Mouse (Mus musculus): ENCODE data around the gene Hdac1.

DNA sequence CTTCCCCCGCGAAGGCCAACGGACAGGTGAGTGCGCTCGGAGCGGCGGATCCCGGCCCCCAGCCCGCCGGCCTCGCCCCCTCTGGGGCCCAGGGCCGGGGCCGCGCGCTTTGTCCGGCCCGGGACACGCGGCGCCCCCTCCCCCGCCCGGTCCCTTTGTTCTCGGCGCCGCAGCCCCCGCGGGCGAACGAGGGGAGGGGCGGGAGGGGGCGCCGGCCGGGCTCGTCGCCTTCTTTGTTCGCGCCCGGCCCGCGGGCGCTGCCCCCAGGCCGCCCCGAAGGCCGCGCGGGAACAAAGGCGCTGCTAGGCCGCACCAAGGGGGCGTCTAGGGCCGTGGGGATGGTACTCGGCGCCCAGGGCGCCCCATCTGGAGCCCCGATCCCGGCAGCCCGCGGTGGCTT is 28.6 kb downstream of the Hdac1 start:
- TF ChIP-seq EP300 (IDR thresholded peaks at IDR 0.05) = no peak
- TF ChIP-seq CTCF (IDR thresholded peaks at IDR 0.05) = no peak

Measured in lung, postnatal 0 days (tissue).